Mouse (Mus musculus) spleen, postnatal 10 days (tissue): ENCODE data around the gene Setx.
A peak's percentile ranks its signal among the peaks of the same experiment; 100 is the strongest.

Source experiments
- DNase-seq, 2 experiments: peaks; one replicate each; pipeline ENCODE4 v3.0.0; 2021 to 2022; ENCODE audit warnings: low spot score in 2 of 2

The Setx gene

DNA sequence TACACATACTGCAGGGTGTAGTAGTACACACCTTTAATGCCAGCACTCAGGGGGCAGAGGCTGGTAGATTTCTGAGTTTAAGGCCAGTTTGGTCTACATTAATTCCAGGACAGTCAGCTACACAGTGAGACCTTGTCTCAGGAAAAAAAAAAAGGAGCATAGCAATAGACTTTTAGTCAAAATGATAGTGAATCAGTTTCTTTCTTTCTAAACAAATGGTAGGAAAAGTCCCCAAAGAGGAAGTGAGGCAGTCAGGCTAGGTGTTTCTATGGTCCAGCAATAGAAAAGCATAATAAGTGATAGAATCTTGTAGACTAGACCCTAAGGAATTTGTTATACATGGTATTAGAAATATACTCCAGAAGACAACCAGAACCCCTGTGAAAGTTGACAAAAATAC is 11.2 kb downstream of the Setx start:
- DNase-seq, result no peak

DNA sequence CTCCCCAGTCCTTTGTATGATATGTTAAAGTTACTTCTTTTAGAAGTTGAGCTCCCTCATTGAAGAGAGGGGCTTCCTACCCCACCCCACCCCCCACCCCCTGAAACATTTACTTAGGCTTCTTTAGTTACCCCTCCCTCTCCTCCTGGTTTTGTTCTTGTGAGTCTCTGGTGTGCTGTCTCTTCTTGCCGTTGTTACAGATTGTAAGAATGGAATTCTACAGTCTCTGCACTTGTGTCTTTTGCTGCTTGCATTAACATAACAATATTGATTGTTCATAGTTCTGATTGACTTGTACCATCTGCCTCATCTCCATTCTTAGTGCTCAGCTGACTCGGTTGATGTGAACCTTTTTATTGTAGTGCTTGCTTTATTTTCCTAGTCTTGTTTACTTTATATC is 28.0 kb downstream of the Setx start:
- no peak for DNase-seq

DNA sequence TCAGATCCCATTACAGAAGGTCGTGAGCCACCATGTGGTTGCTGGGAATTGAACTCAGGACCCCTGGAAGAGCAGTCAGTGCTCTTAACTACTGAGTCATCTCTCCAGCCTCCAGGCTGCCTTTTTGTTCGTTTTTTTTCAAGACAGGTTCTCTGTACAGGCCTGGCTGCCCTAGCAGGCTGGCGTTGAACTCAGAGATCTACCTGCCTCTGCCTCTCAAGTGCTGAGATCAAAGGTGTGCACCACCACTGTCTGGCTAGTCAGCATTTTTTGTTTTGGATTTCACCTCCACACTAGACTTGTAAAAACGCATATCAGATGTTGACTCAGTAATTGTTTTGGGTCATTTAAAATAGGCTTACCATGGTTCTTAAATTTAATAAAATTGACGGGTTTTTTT is 44.1 kb downstream of the Setx start:
- DNase-seq, result no peak

DNA sequence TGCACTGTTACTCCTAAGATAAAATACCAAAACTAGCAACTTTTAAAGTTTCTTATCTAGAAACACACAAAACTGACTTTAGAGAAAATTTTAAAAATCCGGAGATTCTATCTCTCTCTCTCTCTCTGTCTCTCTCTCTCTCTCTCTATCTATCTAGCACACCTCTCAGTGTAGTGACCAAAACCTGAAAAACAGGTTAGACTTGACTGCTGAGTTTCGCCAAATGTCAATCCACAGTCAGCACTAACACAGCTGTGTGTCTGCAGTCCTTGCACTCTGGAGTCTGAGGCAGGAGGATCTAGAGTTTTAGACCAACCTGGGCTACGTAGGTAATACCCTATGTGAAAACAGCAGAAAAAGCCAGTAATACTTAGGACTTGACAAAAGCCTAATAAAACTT is 50.9 kb downstream of the Setx start:
- DNase-seq, result no peak

DNA sequence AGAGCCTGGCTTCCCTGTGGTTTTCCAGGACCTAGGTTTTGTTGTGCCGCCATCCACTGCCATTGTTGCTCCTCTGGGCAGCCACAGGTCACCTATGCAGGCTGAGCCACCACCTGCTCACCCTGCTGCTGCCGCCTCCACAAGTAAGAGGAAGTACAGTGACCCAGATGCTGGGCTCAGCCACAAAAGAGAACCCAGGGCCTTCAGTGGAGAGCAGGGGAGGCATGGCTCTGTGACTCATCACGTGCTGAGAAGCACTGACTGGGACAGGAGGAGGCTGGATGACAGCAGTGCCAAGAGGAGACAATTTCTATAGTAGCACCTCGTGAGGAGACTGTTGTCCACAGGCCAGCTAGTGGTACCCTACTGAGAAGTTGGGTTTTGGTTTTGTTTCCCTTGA is 55.8 kb downstream of the Setx start:
- no peak for DNase-seq

DNA sequence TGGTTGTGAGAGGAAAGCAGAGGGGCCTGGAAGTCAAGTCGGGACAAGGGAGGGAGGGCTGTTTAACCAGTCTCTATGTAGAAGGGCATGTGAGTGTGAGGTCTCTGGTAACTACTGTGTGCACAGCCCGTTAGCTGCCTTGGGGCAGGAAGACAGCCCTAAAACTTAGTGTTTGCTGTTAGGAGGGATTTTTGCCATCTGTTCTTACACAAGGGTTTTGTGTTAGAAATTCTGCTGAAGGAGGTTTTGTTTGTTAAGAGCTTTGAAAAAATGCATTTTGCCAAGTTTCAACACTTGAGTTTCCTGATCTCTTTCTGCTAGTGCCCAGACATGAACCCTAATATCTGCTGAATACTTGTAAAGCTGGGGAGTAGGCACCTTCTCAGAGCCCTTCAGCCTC is 57.1 kb downstream of the Setx start:
- no peak for DNase-seq

DNA sequence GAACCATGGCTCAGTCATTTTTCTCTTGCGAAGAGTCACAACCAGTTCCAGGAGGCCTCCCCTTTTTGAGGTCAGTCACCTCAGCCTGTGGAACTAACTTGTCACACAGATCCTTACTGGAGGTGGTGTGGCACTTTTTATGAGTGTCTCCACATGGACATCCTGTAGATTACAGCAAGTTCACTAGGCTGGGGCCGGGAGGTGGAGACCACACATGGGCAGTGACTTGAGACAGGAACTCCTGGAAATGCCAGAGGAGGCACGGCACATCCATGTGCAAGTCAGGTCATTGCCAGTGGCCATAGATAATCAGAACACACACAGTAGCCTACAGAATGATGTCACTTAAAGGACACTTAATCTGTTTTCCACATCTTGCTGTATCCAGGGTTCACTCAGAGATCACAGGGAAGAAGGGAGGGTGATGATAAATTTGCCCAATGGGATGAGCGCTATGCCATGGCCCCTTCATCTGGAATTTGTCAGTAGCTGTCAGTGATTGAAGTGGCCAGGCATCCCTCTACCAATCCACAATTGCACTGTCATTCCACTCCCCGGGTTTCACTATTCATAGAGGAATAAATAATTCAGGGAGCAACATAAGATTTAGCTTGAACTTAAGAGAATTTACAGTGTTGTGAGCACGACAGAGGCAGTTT is 59.4 kb downstream of the Setx start:
- DNase-seq, result no peak

DNA sequence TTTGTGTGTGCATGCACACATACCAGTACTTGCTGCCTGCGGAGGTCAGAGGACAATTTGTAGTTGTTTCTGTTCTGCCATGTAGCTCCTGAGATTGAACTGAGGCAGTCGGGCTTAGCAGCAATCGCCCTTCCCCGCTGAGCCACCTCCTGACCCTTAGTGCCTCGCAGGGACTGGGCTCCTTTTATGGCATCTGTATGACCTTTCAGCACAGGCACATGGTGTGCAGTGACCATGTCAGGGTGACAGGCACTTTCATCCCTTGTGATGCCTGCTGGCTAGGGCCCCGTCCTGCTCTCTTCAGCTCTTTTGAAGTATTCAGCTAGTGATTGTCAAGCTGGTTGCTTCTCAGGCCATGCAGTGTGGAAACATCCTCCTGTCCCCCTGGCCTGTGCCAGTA is 62.2 kb downstream of the Setx start:
- DNase-seq, result no peak

DNA sequence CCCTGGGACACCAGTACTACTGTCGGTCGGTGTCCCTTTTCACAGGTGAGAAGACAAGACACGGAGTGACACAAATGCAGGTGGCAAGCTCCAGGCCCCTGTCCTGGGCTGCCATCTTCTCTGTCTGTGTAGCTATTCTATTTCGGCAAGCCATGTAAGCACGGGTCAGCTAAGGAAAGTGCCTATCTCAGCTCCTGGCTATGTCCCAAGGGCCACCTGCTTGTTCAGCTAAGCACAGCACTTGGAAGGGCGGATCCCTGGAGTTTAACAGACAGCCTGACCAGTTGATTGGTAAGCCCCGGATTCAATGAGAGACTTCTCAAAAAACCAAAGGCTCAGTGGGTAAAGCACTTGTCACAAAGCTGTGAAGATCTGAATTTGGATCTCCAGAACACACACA is 66.4 kb downstream of the Setx start:
- no peak for DNase-seq

DNA sequence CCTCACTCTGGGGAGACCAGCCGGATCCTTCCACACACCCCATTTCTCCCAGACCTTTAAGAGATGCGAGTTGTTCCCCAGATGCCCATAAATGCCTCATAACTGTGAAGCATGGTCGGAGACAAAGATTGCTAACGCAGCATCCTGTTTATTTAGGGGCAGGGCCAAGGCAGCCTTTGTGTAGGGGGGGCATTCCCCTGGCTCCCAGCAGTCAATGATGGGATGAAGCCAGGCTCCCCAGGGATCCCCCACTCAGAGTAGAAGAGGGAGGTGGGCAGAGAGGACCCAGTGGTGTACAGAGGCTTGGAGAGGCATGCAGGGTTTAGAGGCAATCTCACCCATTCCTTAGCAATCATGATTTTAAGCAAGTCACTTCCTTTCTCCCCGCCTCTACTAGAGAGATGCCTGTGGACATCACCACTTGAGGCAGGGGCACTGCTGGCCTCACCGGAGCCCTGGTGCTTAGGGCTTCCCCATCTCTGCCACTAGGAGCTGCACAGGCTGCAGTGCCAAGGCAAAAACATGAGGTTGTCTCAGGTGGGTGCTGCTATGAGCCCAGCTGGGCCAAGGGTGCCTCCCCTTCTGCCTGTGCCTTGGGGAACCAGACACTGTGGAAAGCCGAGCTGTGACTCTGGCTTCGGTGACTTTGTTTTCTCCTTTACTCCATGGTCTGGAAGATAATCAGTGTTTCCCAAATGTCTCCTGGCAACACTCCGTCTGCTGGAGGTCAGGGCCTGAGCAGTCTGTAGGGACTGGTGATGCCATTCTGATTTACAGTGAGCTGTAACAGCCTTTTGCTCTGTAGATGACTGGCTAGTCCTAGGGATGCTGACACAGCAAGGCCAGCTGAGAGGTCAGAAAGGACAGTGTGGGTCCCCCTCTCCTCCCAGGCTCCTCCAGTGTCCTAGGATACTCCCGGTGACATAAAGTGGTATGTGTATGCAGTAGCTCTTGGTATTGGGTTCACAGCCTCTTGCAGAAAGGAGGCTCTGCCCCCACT is 67.5 kb downstream of the Setx start:
- DNase-seq, result no peak

DNA sequence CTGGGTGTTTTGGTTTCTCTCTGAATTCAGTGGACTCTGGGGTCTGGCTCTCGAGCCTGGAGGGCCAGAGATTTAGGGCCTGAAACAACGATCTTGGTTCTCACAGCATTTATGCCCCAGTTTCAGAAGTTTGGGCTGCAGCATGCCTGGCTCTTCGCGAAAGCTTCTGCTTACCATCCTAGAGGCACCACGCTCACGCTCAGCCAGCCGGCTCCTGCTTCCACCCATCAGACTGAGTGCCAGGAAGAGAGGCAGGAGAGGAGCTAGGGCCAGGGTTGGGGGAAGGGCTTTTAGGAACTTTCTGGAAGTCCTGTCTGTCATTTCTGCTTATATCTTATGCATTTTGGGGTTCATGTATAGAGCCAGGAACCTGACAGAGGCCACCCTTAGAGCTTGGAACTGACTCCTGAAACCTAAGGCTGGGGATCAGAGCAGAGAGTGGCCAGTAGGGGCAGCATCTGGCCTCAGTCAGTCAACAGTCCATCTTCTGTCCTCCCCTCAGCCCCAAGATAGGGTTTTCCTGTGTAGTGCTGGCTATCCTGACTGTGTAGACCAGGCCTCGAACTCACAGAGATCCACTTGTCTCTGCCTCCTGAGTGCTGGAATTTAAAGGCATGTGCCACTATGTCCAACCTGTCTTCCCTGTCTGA is 68.8 kb downstream of the Setx start:
- DNase-seq, result no peak

DNA sequence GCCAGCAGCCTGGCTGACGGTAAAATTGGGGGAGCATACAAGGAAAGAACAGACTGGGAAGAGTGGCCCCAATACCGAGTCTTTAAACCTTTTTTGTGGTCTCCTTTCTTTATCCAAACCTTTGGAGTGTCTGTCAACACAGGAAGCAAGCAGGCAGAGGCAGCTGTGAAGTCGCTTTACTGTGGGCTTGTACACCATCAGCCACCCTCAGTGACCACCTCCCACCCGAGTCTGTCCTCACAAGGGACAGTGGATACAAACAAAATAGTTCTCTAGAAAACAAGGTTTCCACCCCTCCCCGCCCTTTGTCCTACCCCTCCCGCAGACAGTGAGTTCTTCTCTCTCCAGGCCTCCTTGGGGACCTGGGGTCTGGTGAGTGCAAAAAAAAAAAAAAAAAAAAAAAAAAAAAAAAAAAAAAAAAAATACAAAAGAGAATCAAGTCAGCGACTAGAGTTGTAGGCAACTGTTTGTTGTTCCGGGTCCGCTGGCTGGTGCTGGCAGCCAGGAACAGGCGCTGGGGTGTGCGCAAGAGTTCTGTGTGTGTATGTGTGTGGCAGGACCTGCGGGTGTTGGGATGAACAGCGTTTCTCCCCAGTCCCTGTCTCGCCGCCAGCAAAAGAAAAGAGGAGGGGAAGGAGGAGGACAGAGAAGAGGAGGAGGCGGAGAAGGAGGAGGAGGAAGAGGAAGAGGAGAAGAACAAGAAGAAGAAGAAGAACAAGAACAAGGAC is 70.0 kb downstream of the Setx start:
- no peak for DNase-seq

DNA sequence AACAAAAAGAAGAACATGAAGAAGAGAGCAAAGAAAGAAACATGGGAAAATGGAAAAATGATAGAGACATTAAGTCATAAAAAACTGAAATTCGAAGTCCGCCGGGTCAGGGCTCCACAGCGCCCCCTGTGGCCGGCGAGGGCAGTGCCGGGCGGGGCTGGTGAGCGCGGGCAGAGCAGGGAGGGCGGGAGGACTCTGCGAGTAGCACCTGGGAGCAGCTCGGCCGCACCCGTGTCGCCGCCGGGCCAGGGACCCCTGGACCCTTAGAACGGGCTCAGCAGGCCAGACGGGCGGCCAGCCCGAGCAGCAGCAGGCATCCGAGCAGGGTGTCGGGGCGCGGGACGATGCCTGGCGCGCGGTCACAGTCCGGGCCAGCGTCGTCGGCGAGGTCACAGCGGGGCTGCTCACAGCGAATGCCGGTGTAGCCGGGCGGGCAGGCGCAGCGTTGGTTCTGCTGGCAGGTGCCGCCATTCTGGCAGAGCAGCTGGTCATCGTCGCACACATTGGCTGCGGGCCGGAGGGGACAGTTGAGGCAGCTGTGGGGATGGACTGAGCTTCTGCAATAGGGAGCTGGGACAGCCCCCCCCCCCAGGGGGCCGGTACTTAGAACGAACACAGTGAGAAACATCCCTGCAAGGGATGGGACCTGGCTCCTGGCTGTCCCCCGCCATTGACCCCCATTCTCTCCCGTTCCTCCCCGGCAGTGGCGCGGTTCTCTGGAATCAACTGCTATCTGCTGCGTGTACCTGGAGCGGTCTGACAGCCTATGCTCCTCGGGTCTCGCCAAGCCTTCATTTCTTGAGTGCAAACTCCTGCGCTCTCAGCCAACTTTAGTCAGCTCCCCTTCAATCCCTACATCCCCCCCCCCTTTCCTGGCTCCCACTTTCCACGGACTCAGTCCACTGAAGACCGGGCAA is 70.8 kb downstream of the Setx start:
- peak; percentile 82 to 89 for DNase-seq

DNA sequence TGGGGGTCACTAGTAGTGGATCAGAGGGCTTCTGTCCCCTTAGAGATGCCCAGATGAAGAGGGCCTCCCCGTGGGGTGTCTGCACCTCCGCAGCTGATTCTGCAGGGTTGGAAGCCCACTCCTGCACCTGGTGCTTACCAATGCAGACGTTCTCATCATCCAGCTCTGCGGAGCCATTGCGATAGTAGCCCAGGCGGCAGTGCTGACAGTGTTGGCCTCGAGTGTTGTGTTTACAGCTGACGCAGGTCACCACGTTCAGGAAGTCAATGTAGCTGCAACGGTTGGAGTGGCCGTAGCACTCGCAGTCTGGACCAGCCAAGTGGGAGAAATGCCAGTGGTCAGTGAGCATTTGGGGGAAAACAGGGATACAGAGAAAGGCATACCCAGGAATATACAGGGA is 72.9 kb downstream of the Setx start:
- no peak for DNase-seq

DNA sequence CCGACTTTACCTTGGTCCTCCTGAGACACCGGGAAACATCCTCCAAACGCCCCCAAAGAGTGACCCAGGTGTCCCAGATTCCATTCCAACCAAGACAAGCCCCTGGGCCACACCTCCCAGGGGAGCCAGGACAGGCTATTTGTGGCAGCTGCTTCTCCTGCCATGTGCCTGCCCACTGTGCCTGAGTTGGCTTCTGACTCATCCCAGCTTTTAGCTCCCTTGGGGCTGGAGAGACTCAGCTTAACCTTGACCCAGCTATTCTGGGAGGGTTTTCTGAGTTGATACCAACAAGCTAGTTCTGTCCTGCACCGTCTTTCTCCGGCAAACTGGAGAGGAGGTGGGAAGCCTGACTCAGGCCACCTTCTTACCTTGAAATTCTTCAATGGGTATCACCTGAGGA is 74.5 kb downstream of the Setx start:
- no peak for DNase-seq

DNA sequence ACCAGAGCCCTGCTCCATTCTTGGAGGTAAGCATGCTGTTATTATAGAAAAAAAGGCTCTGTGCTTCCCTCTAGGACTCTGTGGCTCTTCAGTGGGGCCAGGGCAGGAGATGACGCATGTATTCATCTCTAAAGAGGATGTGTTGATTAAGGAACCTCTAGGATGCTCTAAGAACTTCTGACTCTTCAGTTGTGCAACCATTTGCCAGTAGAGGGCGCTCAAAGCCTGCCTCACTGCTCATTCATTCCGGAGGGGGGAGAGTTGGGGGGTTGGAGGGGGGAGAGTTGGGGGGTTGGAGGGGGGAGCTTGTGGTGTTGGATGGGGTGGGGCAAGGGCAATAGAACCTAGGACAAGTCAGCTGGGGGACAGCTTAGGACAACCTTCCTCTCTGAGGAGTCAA is 75.9 kb downstream of the Setx start:
- peak; percentile 19 to 64 for DNase-seq

DNA sequence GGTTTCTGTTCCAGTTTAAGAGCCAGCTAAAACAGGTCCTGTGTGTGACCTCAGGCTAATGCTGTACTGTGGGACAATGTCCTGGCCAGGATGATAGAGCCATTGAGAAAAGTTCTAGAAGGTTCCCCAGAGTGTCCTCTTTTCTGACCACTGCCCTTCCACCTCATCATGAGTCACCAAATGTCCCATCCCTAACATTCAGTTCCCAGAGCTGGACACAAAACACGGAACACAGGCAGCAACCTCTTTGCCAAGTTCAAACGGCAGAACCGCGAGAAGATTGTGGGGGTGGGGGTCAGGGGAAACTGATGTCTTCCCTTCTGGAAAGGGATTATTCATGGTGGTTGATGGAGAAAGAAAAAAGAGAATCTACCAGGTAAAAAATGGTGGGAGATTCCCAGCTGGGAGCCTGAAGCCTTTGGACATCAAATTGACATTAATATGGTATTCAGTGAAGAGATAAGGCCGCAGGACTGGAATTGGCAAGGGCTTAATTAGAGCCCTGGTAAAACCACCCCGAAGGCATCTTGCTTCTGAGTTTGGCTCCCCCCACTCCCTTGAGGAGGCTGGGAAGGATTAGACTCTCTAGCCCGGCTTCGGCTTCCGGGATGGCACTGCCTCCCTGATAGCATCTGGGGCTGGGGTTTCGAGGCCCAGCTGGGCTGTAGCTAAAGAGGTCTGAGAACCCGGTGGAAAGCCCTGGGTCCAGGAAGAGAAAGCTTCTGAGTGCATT is 77.4 kb downstream of the Setx start:
- no peak for DNase-seq

DNA sequence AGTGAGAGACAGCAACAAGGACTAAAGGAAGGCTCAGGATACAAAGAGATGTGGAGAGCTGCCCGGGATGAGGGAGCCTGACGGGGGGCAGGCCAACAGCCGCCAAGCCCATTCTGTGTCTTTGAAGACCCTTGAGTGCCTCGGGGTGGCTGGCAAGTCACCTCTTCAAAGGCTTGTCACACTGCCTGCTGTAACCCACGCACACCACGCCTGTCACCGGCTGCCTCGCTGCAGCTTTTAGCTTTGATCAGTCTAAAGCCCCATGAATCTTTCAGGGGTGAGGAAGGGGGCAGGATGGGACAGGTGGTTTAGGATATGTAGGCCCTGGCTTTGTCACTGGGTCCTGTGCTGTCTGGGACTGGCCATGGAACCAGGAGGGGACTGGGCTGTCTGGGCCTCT is 82.2 kb downstream of the Setx start:
- no peak for DNase-seq

DNA sequence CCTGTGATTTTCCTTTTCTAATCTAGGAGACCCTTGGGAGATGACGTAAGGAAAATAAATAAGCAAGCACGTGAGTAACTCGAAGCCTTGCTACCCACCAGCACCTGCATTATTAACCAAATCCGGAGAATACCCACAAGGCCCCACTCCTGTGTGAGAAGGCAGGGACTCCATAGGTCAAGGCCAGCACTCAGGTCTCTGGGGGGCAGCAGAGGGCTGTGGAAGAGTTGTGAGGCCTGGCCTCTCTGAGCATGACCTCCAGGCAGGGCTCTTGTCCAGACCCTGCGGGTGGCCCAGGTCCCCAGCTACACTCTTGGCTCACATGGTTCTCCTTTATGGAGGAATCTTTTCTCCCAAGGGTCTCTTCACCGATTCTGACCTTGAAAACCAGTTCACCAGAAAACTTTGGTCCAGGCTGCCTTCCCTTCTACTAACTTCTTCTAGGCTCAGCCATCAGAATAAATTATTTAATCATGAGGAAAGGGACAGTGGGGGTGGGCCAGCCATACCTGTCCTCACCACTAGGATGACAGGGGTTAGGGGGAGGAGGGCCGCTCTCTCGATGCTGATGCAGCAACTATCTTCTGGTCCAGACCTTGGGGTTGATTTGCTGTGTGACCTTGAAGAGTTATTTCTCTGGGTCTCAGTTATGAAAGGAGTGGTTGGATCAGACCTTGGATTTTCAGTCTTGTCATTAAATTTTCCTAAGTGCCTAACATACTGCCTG is 92.5 kb downstream of the Setx start:
- DNase-seq, result peak in 1 of 2 experiments; percentile 35

DNA sequence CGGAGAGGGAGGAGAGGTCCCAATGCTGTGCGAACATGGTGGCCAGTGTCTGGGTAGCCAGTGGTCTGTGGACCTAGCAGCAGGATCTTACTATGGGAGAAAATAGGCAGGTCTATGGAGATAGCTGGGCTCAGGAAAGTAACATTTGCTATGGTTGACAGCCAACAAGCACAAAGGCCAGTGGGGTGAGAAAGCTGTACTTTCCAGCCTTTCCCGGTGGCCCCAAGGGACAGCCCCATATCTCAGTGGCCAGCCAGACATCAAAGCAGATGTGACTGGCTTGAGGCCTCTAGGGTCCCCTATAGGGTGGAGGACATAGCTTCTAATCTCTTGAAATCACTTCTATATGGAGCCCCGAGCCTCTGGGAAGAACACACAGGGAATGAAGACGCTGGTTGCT is 93.1 kb downstream of the Setx start:
- no peak for DNase-seq
